Mouse (Mus musculus): Measurements from ENCODE around the gene Pifo. TPM values are rescaled to one million over a fixed set of nuclear protein-coding genes. Genes with fewer than 3 reads are reported as not detected.
A peak's percentile ranks its signal among the peaks of the same experiment; 100 is the strongest.
"Not testable (repeated sequence)": the region's sequence is repeated elsewhere in the genome, so short reads cannot be mapped to it uniquely, and the experiment has no call there.

Gene Pifo
- not detected in 2 replicates for polyA plus RNA-seq (2014; fragmentation: Nextera tagmentation; extraction: Ambion mirVana)

DNA sequence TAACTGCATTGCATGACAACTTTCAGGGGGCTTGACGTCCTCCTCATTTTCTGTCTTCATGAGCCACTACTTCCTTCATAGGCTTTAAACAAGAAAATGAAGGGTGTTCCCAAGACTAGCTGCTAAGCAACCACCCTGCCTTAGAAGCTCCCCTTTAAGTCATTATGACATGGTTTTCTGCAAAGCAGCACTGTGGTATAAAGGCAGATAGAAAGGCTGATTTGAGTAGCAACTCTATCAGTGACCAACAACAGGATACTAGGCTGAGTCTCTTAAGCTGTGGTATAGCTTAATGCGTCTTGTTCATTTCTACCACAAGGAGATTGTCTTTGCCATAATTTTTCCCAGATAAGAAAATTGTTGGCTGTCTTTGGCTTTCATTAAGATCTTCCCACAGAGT, at the start of gene Pifo:
Gene Pifo, minus strand, starts transcription at position 101 of the 400 bp plus-strand sequence.
- Histone ChIP-seq H3K36me3 (ENCODE audit: control insufficient read depth, insufficient read depth, low read length) (no peaks in the 10 kb centered on the region), H3K27ac (ENCODE audit: low read depth, low read length) (no peak within 1 kb of the TSS), H3K4me1 (ENCODE audit: control insufficient read depth, insufficient read depth, low read length) (no peaks in the 10 kb centered on the region), H3K9ac (ENCODE audit: low read length) (no peak within 1 kb of the TSS), H3K4me2 (ENCODE audit: low read depth) (no peak within 1 kb of the TSS), H3K9me3 (ENCODE audit: control insufficient read depth, low read length) (no peaks in the 10 kb centered on the region), H3K27me3 (ENCODE audit: control insufficient read depth, insufficient read depth, low read length) (no peaks in the 10 kb centered on the region), H3K4me3 (ENCODE audit: low read depth, low read length) (no peak within 1 kb of the TSS)
- DNase-seq (ENCODE audit: low spot score), result no peak
- WGBS, result 90% methylated on average over 2 of the region's 2 CpGs
- ATAC-seq (ENCODE audit: insufficient read depth, low FRiP score, low TSS enrichment), result no peak

- Histone ChIP-seq H3K27ac (ENCODE audit: low read depth, low read length) (no peak overlapping the region), H3K9me3 (ENCODE audit: control insufficient read depth, low read length) (no peaks in the 10 kb centered on the region), H3K4me2 (ENCODE audit: low read depth) (no peak overlapping the region), H3K27me3 (ENCODE audit: control insufficient read depth, insufficient read depth, low read length) (no peaks in the 10 kb centered on the region), H3K36me3 (ENCODE audit: control insufficient read depth, insufficient read depth, low read length) (no peaks in the 10 kb centered on the region), H3K9ac (ENCODE audit: low read length) (no peak overlapping the region), H3K4me3 (ENCODE audit: low read depth, low read length) (no peak overlapping the region), H3K4me1 (ENCODE audit: control insufficient read depth, insufficient read depth, low read length) (no peaks in the 10 kb centered on the region)
- DNase-seq (ENCODE audit: low spot score) (no peak), ATAC-seq (ENCODE audit: insufficient read depth, low FRiP score, low TSS enrichment) (no peak)
- WGBS, result 76% methylated on average over 3 of the region's 3 CpGs
These were observed 43.5 kb upstream of the Pifo start for GRCm38 (mm10) chr3:106057966-106058365.

- WGBS, result 66% methylated on average over 18 of the region's 18 CpGs
- H3K36me3 ChIP-seq (ENCODE audit: control insufficient read depth, insufficient read depth, low read length), result no peaks in the 10 kb centered on the region
- no peak for ATAC-seq (ENCODE audit: insufficient read depth, low FRiP score, low TSS enrichment)
These were observed 37.5 kb upstream of the Pifo start for GRCm38 (mm10) chr3:106051896-106052295.

DNA sequence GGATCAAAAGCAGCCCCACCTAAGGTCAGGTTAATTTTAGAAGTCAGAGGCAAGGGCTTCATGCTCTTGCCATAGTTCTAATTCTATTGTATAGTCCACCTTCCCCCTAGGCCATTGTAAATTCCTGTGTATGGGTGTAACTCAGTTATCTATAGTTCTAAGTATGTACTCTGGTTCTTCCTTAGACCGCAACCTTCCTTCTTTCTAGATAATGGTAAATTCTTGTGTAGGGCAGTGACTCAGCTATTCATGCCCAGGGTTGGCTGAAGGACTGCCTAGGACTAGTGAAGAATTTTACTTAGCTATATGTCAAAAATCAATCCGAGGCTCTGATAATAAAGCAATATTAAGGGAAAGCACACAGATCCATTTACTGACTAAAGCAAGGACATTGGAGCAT, 25.9 kb upstream of the Pifo start:
- WGBS, result 89% methylated on average over 2 of the region's 2 CpGs
- H3K4me2 ChIP-seq (ENCODE audit: low read depth), result no peak overlapping the region
- DNase-seq (ENCODE audit: low spot score) (no peak), ATAC-seq (ENCODE audit: insufficient read depth, low FRiP score, low TSS enrichment) (no peak)
- H3K4me3 ChIP-seq (ENCODE audit: low read depth, low read length), result no peak overlapping the region
- no peaks in the 10 kb centered on the region for H3K9me3 ChIP-seq (ENCODE audit: control insufficient read depth, low read length)
- H3K9ac ChIP-seq (ENCODE audit: low read length), result no peak overlapping the region
- no peaks in the 10 kb centered on the region for H3K4me1 ChIP-seq (ENCODE audit: control insufficient read depth, insufficient read depth, low read length)
- H3K27me3 ChIP-seq (ENCODE audit: control insufficient read depth, insufficient read depth, low read length), result no peaks in the 10 kb centered on the region
- H3K36me3 ChIP-seq (ENCODE audit: control insufficient read depth, insufficient read depth, low read length), result no peaks in the 10 kb centered on the region
- H3K27ac ChIP-seq (ENCODE audit: low read depth, low read length), result no peak overlapping the region

More at GRCm38 (mm10) chr3:106051896-106052295, 37.5 kb upstream of the Pifo start:
- H3K9me3 ChIP-seq (ENCODE audit: control insufficient read depth, low read length), result no peaks in the 10 kb centered on the region
- no peak overlapping the region for H3K27ac ChIP-seq (ENCODE audit: low read depth, low read length)
- H3K4me3 ChIP-seq (ENCODE audit: low read depth, low read length), result no peak overlapping the region
- H3K4me2 ChIP-seq (ENCODE audit: low read depth), result no peak overlapping the region
- H3K4me1 ChIP-seq (ENCODE audit: control insufficient read depth, insufficient read depth, low read length), result no peaks in the 10 kb centered on the region
- no peaks in the 10 kb centered on the region for H3K27me3 ChIP-seq (ENCODE audit: control insufficient read depth, insufficient read depth, low read length)
- DNase-seq (ENCODE audit: low spot score), result no peak
- H3K9ac ChIP-seq (ENCODE audit: low read length), result no peak overlapping the region

- Histone ChIP-seq H3K27ac (ENCODE audit: low read depth, low read length) (no peak within 1 kb of the TSS), H3K9ac (ENCODE audit: low read length) (no peak within 1 kb of the TSS), H3K4me3 (ENCODE audit: low read depth, low read length) (no peak within 1 kb of the TSS), H3K9me3 (ENCODE audit: control insufficient read depth, low read length) (no peaks in the 10 kb centered on the region), H3K4me2 (ENCODE audit: low read depth) (no peak within 1 kb of the TSS), H3K36me3 (ENCODE audit: control insufficient read depth, insufficient read depth, low read length) (no peaks in the 10 kb centered on the region), H3K27me3 (ENCODE audit: control insufficient read depth, insufficient read depth, low read length) (no peaks in the 10 kb centered on the region), H3K4me1 (ENCODE audit: control insufficient read depth, insufficient read depth, low read length) (no peaks in the 10 kb centered on the region)
- ATAC-seq (ENCODE audit: insufficient read depth, low FRiP score, low TSS enrichment) (no peak), DNase-seq (ENCODE audit: low spot score) (no peak)
- WGBS, result 92% methylated on average over 1 of the region's 1 CpGs
These were observed 18.3 kb upstream of the Pifo start, which contains the start of gene Chil5 for GRCm38 (mm10) chr3:106032781-106033180. Gene Chil5 (minus strand): TSS chr3:106032814.

DNA sequence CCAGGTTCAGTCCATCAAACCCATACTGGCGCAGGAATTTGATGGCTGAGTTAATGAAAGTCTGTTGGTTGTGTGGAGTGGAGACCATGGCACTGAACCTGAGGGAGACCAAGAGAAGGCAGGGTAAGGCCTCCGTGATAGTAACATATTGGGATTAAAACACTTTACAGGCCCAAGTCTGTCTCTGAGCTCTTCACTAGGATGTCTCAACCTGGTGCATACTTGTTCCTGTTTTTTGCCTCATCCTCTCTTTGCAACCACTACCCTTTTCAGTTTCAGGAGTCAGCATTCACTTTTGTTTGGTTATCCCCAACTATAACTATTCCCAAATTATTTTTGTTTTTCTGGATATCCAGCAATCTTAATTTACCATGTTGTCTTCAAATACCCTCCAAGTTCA, 9.7 kb upstream of the Pifo start:
- no peaks in the 10 kb centered on the region for H3K9me3 ChIP-seq (ENCODE audit: control insufficient read depth, low read length)
- H3K27ac ChIP-seq (ENCODE audit: low read depth, low read length), result no peak overlapping the region
- H3K4me2 ChIP-seq (ENCODE audit: low read depth), result no peak overlapping the region
- DNase-seq (ENCODE audit: low spot score) (no peak), ATAC-seq (ENCODE audit: insufficient read depth, low FRiP score, low TSS enrichment) (no peak)
- no peak overlapping the region for H3K9ac ChIP-seq (ENCODE audit: low read length)
- no peaks in the 10 kb centered on the region for H3K36me3 ChIP-seq (ENCODE audit: control insufficient read depth, insufficient read depth, low read length)
- H3K4me3 ChIP-seq (ENCODE audit: low read depth, low read length), result no peak overlapping the region
- WGBS, result 91% methylated on average over 2 of the region's 2 CpGs
- H3K27me3 ChIP-seq (ENCODE audit: control insufficient read depth, insufficient read depth, low read length), result no peaks in the 10 kb centered on the region
- H3K4me1 ChIP-seq (ENCODE audit: control insufficient read depth, insufficient read depth, low read length), result no peaks in the 10 kb centered on the region

DNA sequence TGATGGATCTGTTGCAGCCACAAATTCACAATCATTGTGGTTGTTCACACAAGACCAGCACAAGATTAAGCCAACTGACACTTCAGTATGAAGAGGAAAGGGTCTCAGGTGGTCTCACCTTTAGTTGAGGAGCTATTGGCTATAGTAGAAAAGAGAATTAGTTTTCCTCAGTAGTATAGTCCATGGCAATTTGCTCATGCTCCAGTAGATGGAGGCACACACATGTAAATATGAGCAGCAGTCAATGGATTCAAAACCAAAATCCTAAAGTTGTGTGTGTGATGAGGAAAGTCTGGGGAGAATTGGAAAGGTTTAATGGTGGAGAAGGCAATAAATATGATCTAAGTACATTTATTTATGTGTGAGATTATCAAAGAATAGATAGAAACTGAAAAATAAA, 7.4 kb upstream of the Pifo start:
- Histone ChIP-seq H3K4me1 (ENCODE audit: control insufficient read depth, insufficient read depth, low read length) (no peaks in the 10 kb centered on the region), H3K4me2 (ENCODE audit: low read depth) (no peak overlapping the region), H3K4me3 (ENCODE audit: low read depth, low read length) (no peak overlapping the region), H3K27ac (ENCODE audit: low read depth, low read length) (no peak overlapping the region), H3K9ac (ENCODE audit: low read length) (no peak overlapping the region), H3K27me3 (ENCODE audit: control insufficient read depth, insufficient read depth, low read length) (no peaks in the 10 kb centered on the region), H3K36me3 (ENCODE audit: control insufficient read depth, insufficient read depth, low read length) (no peaks in the 10 kb centered on the region), H3K9me3 (ENCODE audit: control insufficient read depth, low read length) (no peaks in the 10 kb centered on the region)
- DNase-seq (ENCODE audit: low spot score) (no peak), ATAC-seq (ENCODE audit: insufficient read depth, low FRiP score, low TSS enrichment) (no peak)

DNA sequence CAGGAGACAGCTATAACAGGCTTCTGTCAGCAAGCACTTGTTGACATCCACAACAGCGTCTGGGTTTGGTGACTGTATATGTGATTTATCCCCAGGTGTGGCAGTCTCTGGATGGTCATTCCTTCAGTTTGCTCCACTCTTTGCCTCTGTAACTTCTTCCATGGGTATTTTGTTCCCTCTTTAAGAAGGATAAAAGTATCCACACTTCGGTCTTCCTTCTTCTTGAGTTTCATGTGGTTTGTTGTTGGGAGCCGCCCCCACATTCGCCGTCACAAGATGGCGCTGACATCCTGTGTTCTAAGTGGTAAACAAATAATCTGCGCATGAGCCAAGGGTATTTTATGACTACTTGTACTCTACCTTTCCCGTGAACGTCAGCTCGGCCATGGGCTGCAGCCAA, 11.1 kb downstream of the Pifo start:
- not testable (repeated sequence) for H3K9ac ChIP-seq (ENCODE audit: low read length); DNase-seq (ENCODE audit: low spot score); H3K4me2 ChIP-seq (ENCODE audit: low read depth); H3K4me3 ChIP-seq (ENCODE audit: low read depth, low read length); H3K9me3 ChIP-seq (ENCODE audit: control insufficient read depth, low read length); H3K27ac ChIP-seq (ENCODE audit: low read depth, low read length); H3K4me1 ChIP-seq (ENCODE audit: control insufficient read depth, insufficient read depth, low read length); ATAC-seq (ENCODE audit: insufficient read depth, low FRiP score, low TSS enrichment); H3K36me3 ChIP-seq (ENCODE audit: control insufficient read depth, insufficient read depth, low read length); H3K27me3 ChIP-seq (ENCODE audit: control insufficient read depth, insufficient read depth, low read length)
- 71% methylated on average over 10 of the region's 10 CpGs for WGBS

DNA sequence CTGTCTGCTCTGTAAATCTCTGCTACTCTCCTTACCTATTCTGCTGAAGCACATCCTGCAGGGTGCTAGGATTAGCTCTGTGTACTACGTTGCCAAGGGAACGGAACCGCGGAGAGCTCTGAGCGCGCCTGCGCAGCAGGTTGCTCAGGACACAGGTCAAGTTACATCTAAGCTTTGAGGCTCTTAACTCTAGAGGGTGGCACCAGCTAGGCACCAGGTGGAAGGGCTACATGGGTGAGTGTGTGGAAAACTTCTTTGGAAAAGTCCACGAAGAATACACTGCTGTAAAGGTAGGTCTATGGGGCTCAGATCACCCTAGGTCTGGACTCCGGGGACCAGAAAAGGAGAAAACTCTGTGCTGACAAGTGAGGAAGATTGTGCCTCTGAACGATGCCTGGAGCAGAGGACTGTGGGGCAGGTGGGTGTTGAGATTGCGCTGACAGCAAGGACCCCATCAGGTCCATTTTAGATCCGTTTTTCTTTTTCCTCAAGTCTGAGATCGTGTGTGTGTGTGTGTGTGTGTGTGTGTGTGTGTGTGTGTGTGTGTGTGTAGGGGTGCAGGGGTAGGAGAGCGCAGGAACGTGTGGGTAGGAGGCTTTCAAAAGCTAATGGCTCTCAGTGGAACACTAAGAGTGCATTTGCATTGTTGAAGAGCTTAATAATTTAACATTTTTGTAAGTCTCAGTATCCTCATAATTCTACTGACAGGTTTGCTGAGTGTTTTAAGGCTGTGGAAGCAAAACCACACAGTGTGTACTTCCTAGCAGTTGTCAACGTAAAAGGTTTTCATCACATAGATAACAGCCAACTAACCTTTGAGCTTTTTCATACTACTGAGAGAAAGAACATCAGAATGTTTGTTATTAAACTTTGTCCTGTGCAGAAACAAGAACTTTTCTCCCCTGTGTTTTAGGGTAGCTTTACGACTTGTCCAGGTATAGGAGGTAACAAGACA, 12.8 kb downstream of the Pifo start:
- DNase-seq (ENCODE audit: low spot score), result peak; percentile 59
- Histone ChIP-seq H3K27me3 (ENCODE audit: control insufficient read depth, insufficient read depth, low read length) (no peaks in the 10 kb centered on the region), H3K4me1 (ENCODE audit: control insufficient read depth, insufficient read depth, low read length) (no peaks in the 10 kb centered on the region), H3K4me2 (ENCODE audit: low read depth) (peak overlapping the region; percentile 27; the same call in 1 of the 2 replicates), H3K4me3 (ENCODE audit: low read depth, low read length) (no peak overlapping the region), H3K9me3 (ENCODE audit: control insufficient read depth, low read length) (no peaks in the 10 kb centered on the region), H3K36me3 (ENCODE audit: control insufficient read depth, insufficient read depth, low read length) (no peaks in the 10 kb centered on the region), H3K27ac (ENCODE audit: low read depth, low read length) (no peak overlapping the region), H3K9ac (ENCODE audit: low read length) (no peak overlapping the region)
- peak; percentile 72 for ATAC-seq (ENCODE audit: insufficient read depth, low FRiP score, low TSS enrichment)
- WGBS, result 22% methylated on average over 17 of the region's 17 CpGs

Data from neural tube, embryonic 11.5 days (tissue).